Mouse (Mus musculus) megakaryocyte, embryonic 14.5 days (primary cell): ENCODE data around the gene Itga7.

Experiments used
- FLI1 ChIP-seq: IDR thresholded peaks from 2 replicates; pipeline ENCODE4 v1.6.1; 2012; ENCODE audit warnings: low read length, inconsistent platforms, mixed read lengths
- GATA1 ChIP-seq: IDR thresholded peaks from 3 replicates; pipeline ENCODE4 v1.6.1; 2012; ENCODE audit warnings: mixed read lengths, low read length, inconsistent platforms, borderline replicate concordance

DNA sequence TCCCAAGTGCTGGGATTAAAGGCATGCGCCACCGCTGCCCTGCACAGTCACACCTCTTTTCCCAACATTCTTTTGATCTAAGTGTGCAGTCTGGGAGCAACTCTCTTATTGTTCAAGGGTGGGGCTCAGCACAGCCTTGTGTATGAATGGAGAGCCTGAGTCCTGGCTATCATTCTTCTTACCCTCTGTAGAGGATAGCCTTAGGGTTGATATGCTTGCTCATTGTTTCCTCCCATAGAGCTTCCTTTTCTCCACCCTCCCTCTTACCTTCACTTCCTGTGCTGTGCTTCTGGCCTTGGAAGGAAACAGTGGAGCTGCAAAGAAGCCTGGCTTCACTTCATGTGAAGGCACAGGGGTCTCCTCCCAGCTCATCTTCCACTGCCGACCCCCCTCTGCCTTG, 32.9 kb upstream of the Itga7 start, which contains the start of gene Cd63:
- TF ChIP-seq GATA1 (no peak), FLI1 (no peak)
